Mouse (Mus musculus) forebrain, embryonic 13.5 days (tissue): ENCODE data around the gene Rhobtb3. TPM values are rescaled to one million over a fixed set of nuclear protein-coding genes. Genes with fewer than 3 reads are reported as not detected.

Experiments
- ATAC-seq: fragments of 200-750 bp; cut with Nextera tagmentation; 2 replicates; pipeline ENCODE4 v1.8.0; 2017
- H3K27ac ChIP-seq: fragments of 300-500 bp; sonication (generic); 2 replicates; pipeline ENCODE4 v1.5.1; 2015; ENCODE audit warnings: inconsistent platforms, mild to moderate bottlenecking, moderate library complexity
- H3K27me3 ChIP-seq: fragments of 300-500 bp; sonication (generic); 2 replicates; pipeline ENCODE4 v1.6.1; 2015; ENCODE audit warnings: mild to moderate bottlenecking, inconsistent platforms
- H3K36me3 ChIP-seq: fragments of 300-500 bp; sonication (generic); 2 replicates; pipeline ENCODE4 v1.6.1; 2015; ENCODE audit warnings: mild to moderate bottlenecking, inconsistent platforms; ENCODE audit not compliant: poor library complexity, severe bottlenecking
- H3K4me1 ChIP-seq: fragments of 300-500 bp; sonication (generic); 2 replicates; pipeline ENCODE4 v1.6.1; 2015; ENCODE audit warnings: inconsistent platforms
- H3K4me2 ChIP-seq: fragments of 300-500 bp; sonication (generic); 2 replicates; pipeline ENCODE4 v1.6.1; 2015; ENCODE audit warnings: inconsistent platforms, mild to moderate bottlenecking, moderate library complexity
- H3K4me3 ChIP-seq: fragments of 300-500 bp; sonication (generic); 2 replicates; pipeline ENCODE4 v1.5.1; 2015; ENCODE audit warnings: mild to moderate bottlenecking, inconsistent platforms
- H3K9ac ChIP-seq: fragments of 300-500 bp; sonication (generic); 2 replicates; pipeline ENCODE4 v1.6.1; 2015; ENCODE audit warnings: mild to moderate bottlenecking, inconsistent platforms
- H3K9me3 ChIP-seq: fragments of 300-500 bp; sonication (generic); replicated peaks from 2 replicates; pipeline ENCODE4 v1.6.1; 2016; ENCODE audit warnings: inconsistent platforms
- WGBS: fragments of 180-500 bp; shearing (Covaris S2); methylation state at CpG from one replicate; pipeline ENCODE4 v1.1.7; 2015; 5-methylcytosine and 5-hydroxymethylcytosine counted together
- polyA plus RNA-seq: library from polyadenylated mRNA; unstranded; fragments of >200 nt; fragmentation: Nextera tagmentation; extraction: Ambion mirVana; gene quantifications from 2 replicates; pipeline ENCODE4 v1.2.1, GENCODE M21; 2015

Rhobtb3 gene
- polyA plus RNA-seq, 1 experiment from 2014 or later = 38.7 TPM

DNA sequence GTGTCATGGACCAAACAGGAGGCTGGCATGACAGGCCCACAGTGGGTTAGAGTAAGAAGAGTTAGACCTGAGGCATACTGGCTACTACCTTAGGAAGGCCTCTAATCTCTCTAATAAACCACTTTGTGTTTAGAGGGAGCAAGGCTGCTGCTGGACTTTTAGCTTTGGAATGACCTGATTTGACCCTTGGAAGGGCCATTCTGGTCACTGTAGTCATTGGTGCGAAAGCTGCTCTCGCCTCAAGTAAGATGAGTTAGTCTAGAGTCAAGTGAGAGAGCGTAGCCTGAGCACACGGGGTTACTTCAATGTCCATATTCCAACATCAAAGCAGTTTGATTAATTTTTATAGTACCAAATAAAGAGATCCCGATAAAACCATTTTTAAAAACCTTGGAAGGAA lies 100.4 kb downstream of the Rhobtb3 start:
- 94% methylated on average over 5 of the region's 5 CpGs for WGBS
- Histone ChIP-seq H3K4me1 (peaks cover 16% of the 10 kb centered on the region), H3K9ac (no peak overlapping the region), H3K36me3 (no peaks in the 10 kb centered on the region), H3K4me2 (no peak overlapping the region), H3K9me3 (no peaks in the 10 kb centered on the region), H3K27ac (no peak overlapping the region), H3K27me3 (no peaks in the 10 kb centered on the region), H3K4me3 (no peak overlapping the region)
- ATAC-seq = no peak

DNA sequence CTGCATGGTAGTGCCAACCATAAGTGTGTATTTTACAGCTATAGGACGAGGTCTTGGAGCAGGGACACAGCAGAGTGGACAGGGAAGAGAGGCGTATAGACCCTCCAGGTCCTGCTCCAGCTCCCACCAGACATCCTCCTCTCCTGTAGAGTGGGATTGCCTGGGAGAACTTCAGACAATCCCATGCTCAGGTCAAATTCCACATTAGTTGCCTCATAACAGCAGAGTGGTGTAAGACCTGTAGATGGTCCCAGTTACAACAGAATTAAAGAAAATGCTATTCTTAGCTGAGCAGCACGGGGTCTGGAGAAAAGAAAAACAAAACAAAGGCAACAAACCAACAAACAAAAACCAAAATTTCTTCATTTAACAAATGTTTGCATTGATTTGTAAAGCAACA lies 101.8 kb downstream of the Rhobtb3 start:
- no peaks in the 10 kb centered on the region for H3K27me3 ChIP-seq
- no peaks in the 10 kb centered on the region for H3K36me3 ChIP-seq
- H3K4me3 ChIP-seq = no peak overlapping the region
- H3K9ac ChIP-seq = no peak overlapping the region
- H3K4me1 ChIP-seq = peaks cover 16% of the 10 kb centered on the region
- no peak for ATAC-seq
- H3K4me2 ChIP-seq = peak overlapping the region; percentile 69
- WGBS = 73% methylated on average over 3 of the region's 3 CpGs
- no peaks in the 10 kb centered on the region for H3K9me3 ChIP-seq
- H3K27ac ChIP-seq = no peak overlapping the region

DNA sequence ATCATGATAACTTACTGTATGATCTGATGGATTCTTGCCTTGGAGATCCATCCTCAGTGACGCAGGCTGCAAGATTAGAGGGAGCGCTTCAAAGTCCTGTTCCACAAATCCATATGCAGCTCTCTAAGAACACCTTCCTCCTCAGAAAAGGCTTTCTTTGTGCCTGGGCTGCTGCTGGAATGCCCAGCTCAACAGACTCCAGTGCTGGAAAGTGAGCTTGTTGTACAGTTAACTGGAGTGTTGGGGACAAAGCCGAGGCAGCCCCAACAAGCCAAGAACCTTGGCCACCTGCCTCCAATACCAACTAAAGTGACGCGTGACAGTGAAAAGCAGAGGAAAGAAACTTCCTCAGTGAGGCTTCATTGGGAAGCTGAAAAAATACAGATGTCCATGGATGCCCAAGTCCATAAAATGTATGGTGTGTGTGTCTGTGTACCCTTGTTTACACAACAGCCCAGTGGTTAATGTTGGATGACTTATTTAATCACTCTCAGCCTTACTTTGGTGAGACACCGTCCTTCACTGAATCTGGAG lies 102.9 kb downstream of the Rhobtb3 start:
- Histone ChIP-seq H3K4me2 (peak overlapping the region; percentile 69), H3K9me3 (no peaks in the 10 kb centered on the region), H3K36me3 (no peaks in the 10 kb centered on the region), H3K4me3 (peak overlapping the region; percentile 45), H3K4me1 (peaks cover 16% of the 10 kb centered on the region), H3K27me3 (no peaks in the 10 kb centered on the region), H3K27ac (no peak overlapping the region), H3K9ac (peak overlapping the region; percentile 63)
- WGBS = 63% methylated on average over 6 of the region's 6 CpGs
- ATAC-seq = no peak

DNA sequence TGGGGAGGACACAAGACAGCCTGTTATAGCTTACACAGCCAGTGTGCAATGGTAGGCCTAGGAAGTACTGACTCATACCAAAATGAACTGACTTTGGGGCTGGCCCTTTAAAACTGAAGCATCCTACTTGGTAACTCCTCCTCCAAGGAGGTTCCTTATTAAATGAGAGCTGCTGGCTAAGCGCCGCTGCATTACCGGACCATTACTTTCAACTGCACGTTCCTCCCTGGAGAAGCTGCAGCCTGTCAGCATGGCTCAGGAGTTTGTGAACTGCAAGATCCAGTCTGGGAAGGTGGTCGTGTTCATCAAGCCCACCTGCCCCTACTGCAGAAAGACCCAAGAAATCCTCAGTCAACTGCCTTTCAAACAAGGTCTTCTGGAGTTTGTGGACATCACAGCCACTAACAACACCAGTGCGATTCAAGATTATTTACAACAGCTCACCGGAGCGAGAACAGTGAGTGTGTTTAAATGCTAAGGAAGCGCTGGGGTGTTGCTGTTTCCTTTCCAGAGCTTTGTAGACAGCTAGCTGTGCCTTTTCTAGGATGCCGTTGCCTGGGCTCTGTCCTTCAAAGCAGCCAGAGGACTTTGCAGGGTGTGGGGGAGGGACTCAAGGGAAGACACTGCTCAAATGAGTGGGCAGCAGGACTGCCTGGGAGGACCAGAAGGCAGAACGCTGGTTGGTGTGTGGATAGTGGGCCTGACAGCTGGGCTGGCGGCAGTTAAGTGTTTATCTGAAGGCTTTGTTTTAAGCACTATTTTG lies 103.8 kb downstream of the Rhobtb3 start, which contains the start of gene Glrx:
Gene Glrx (plus strand): TSS at position 150 of the 763 bp plus-strand sequence.
- Histone ChIP-seq H3K27me3 (no peaks in the 10 kb centered on the region), H3K4me2 (peak within 1 kb of the TSS; percentile 69), H3K4me1 (peaks cover 16% of the 10 kb centered on the region), H3K36me3 (no peaks in the 10 kb centered on the region), H3K9me3 (no peaks in the 10 kb centered on the region), H3K4me3 (peak within 1 kb of the TSS; percentile 45), H3K27ac (peak within 1 kb of the TSS; percentile 62), H3K9ac (peak within 1 kb of the TSS; percentile 63)
- under 1% methylated on average over 12 of the region's 12 CpGs for WGBS
- peak; percentile 91 for ATAC-seq

DNA sequence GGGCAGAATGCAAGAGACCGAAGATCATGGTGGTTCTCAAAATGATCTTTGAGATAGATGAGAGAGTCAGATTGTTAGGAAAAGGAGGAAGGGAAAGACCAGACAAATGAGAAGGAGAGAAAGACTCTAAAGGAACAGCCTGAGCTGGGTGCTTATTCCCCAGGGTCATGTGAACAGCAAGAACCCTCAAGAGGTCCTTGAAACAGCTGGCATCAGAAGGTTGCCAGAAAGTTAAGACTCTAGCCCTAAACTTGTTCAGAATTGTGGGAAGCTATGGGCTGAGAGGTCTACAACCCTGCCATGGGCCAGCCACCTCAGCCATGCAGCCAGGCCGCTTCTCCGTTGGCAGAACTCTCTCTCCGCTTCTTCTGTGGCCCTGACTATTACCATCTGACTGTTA lies 105.2 kb downstream of the Rhobtb3 start:
- no peaks in the 10 kb centered on the region for H3K36me3 ChIP-seq
- WGBS = 97% methylated on average over 4 of the region's 4 CpGs
- ATAC-seq = no peak

DNA sequence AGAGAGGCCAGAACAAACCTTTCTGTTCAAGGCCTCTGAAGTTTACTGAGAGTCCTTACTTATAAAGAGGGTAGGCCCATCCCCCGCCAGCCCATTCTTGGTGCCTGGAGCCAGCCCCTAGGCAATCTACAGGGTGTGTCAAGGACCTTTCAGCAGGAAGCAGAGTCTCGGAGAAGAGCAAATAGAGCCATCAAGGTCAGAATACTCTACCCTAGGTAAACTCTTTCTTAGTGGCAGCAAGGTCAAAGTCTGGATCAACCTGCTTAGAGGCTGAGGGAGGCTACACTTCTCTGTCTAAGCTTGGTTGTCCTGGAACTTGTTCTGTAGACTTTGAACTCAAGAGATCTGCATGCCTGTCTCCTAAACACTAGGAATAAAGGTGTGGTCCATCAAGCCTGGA lies 108.3 kb downstream of the Rhobtb3 start:
- no peak for ATAC-seq
- WGBS = 64% methylated on average over 2 of the region's 2 CpGs

More for the DNA sequence above, 105.2 kb downstream of the Rhobtb3 start:
- Histone ChIP-seq H3K9ac (no peak overlapping the region), H3K4me2 (no peak overlapping the region), H3K9me3 (no peaks in the 10 kb centered on the region), H3K4me3 (no peak overlapping the region), H3K27me3 (no peaks in the 10 kb centered on the region), H3K27ac (no peak overlapping the region), H3K4me1 (peaks cover 16% of the 10 kb centered on the region)

DNA sequence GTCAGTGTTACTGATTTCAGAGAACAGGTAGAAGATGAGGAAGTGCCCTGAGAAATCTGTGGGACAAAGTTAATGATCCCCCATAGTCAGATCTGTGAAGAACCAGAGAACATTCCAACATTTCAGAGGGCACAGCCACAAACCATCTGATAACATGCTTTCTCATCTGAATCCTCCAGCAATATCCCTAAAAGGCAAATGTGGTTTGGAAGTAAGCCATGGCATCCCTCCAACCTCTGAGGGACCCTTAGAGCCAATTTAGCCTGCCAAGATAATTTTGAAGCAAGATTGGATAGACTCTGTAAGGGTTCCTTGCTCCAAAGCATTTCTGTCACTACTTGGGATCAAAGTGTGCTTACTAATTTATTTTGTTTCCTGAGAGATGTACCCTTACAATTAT lies 110.2 kb downstream of the Rhobtb3 start:
- Histone ChIP-seq H3K9ac (no peak overlapping the region), H3K27me3 (no peaks in the 10 kb centered on the region), H3K27ac (no peak overlapping the region), H3K4me2 (no peak overlapping the region), H3K36me3 (no peaks in the 10 kb centered on the region), H3K9me3 (no peaks in the 10 kb centered on the region), H3K4me3 (no peak overlapping the region), H3K4me1 (no peaks in the 10 kb centered on the region)
- ATAC-seq = no peak; the same call in 1 of the 2 replicates

More for the DNA sequence above, 108.3 kb downstream of the Rhobtb3 start:
- H3K9me3 ChIP-seq = no peaks in the 10 kb centered on the region
- peaks cover 4% of the 10 kb centered on the region for H3K4me1 ChIP-seq
- no peak overlapping the region for H3K9ac ChIP-seq
- no peak overlapping the region for H3K4me3 ChIP-seq
- H3K36me3 ChIP-seq = no peaks in the 10 kb centered on the region
- no peak overlapping the region for H3K27ac ChIP-seq
- no peaks in the 10 kb centered on the region for H3K27me3 ChIP-seq
- no peak overlapping the region for H3K4me2 ChIP-seq

DNA sequence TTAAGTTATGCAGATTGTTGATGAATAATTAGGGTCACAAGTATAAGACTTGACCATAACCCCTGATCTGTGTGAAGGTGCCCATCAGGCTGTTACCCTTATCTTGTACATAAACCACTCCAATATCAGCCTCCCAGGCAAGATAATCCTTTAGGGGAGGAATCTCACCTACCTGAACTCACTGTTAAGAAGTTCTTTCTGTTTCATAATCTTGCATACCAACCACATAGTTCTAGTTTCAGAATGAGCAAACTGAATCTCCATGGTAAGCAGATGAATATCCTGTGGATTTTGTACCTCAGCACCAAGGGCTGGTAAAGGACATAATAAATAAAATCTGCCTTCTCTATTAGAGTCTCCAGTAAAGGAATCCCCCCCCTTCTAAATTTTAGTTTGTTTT lies 111.0 kb downstream of the Rhobtb3 start:
- H3K27ac ChIP-seq = no peak overlapping the region
- H3K4me2 ChIP-seq = no peak overlapping the region
- no peak overlapping the region for H3K4me3 ChIP-seq
- H3K9me3 ChIP-seq = no peaks in the 10 kb centered on the region
- no peak overlapping the region for H3K9ac ChIP-seq
- H3K36me3 ChIP-seq = no peaks in the 10 kb centered on the region
- no peak for ATAC-seq
- H3K27me3 ChIP-seq = no peaks in the 10 kb centered on the region
- no peaks in the 10 kb centered on the region for H3K4me1 ChIP-seq

DNA sequence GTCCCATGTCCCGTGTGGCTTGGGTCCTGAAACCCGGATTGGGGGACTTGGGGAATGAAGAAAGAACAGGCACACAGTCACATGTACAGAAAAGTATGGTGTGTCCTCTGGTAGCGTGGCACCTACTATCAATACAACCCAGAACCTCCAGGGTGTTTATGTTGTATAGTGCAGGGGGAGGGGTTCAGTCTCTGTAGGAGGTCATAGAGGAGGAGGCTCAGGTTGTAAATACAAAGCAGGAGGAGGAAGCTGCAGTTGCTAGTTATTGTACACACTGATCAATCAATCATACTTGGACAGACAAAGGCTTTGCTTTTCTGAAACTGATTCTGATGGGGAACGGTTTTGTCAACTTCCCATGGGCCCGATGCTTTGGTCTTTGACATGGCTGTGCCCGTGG lies 112.0 kb downstream of the Rhobtb3 start:
- Histone ChIP-seq H3K36me3 (no peaks in the 10 kb centered on the region), H3K4me2 (no peak overlapping the region), H3K27ac (no peak overlapping the region), H3K4me3 (no peak overlapping the region), H3K9me3 (no peaks in the 10 kb centered on the region), H3K4me1 (no peaks in the 10 kb centered on the region), H3K9ac (no peak overlapping the region), H3K27me3 (no peaks in the 10 kb centered on the region)
- ATAC-seq = no peak
- WGBS = 85% methylated on average over 6 of the region's 6 CpGs

DNA sequence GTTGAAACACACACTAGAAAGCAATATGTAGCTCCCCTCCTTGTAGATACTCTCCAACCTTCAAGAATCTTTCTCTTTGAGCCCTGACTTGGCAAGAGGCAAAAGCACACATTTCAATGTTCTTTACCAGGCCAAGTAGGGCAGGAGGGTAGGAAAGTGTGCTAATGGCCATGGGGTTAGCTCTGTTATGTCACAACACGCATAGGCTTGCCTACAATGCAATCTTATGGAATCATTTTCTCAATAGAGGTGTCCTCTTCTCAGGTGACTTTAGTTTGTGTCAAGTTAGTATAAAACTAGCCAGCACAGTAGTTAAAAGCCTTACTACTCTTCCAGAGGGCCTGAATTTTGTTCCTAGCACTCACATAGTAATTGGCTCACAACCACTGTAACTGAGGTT lies 113.0 kb downstream of the Rhobtb3 start:
- Histone ChIP-seq H3K4me1 (no peaks in the 10 kb centered on the region), H3K36me3 (no peaks in the 10 kb centered on the region), H3K27ac (no peak overlapping the region), H3K4me2 (no peak overlapping the region), H3K27me3 (no peaks in the 10 kb centered on the region), H3K9me3 (no peaks in the 10 kb centered on the region), H3K9ac (no peak overlapping the region), H3K4me3 (no peak overlapping the region)
- ATAC-seq = no peak
- WGBS = 97% methylated on average over 1 of the region's 1 CpGs

DNA sequence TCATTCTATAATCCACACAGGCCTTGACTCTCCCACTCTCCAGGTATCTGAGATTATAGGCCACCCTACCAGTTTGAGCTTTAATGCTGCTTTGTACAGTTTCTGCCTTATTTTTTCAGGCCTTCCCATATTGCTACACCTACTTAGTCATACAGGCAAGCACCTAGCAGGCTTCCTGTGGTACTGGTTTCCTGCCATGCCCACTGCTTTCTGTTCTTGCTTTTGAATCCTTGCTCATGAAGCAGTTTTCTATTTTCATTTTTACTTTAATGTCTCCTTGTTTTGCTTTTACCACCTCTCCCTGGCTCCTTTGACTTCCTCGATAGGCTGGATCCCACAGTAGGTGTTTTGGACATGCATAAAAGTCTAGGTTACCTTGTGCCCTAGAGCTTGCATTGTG lies 118.3 kb downstream of the Rhobtb3 start:
- Histone ChIP-seq H3K27me3 (no peaks in the 10 kb centered on the region), H3K27ac (no peak overlapping the region), H3K4me2 (no peak overlapping the region), H3K36me3 (no peaks in the 10 kb centered on the region), H3K4me1 (no peaks in the 10 kb centered on the region), H3K9ac (no peak overlapping the region), H3K9me3 (no peaks in the 10 kb centered on the region), H3K4me3 (no peak overlapping the region)
- 92% methylated on average over 1 of the region's 1 CpGs for WGBS
- ATAC-seq = no peak

DNA sequence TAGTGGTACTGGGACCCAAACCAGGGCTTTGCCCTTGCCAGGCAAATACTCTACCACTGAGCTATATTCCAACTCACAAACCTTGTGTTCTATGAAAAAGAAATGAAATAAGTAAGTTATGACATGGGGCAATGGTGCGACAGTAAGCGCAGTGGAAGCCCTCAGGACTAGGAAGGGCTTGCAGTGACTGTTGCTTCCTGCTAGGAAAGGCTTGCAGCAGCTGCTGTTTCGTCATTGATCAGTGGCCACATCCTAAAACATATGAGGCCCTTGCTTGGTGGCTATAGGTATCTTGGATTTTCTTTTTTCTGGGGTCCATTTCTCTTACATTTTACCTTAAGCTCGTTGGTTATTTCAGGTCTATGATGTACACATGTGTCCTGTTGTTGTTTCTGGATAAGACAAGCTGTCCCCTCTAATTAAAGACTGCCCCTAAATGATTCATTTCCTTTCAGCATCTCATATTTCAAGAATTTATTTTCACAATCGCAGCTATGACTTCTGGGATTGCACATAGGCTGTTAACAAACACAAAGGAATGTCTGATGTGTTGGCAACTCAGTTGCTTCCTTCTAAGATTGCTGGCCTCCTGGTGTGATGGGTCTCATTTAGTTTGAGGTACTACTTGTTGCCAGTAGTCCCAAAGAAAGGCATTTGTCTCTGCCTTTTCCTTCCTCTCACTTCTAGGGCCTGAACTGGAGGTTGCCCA lies 119.0 kb downstream of the Rhobtb3 start:
- no peak for ATAC-seq
- Histone ChIP-seq H3K27ac (no peak overlapping the region), H3K9ac (no peak overlapping the region), H3K36me3 (no peaks in the 10 kb centered on the region), H3K4me1 (no peaks in the 10 kb centered on the region), H3K27me3 (no peaks in the 10 kb centered on the region), H3K4me3 (no peak overlapping the region), H3K4me2 (no peak overlapping the region), H3K9me3 (no peaks in the 10 kb centered on the region)
- 86% methylated on average over 5 of the region's 5 CpGs for WGBS
